Mouse (Mus musculus): Measurements from ENCODE around the gene Dlgap4.

DNA sequence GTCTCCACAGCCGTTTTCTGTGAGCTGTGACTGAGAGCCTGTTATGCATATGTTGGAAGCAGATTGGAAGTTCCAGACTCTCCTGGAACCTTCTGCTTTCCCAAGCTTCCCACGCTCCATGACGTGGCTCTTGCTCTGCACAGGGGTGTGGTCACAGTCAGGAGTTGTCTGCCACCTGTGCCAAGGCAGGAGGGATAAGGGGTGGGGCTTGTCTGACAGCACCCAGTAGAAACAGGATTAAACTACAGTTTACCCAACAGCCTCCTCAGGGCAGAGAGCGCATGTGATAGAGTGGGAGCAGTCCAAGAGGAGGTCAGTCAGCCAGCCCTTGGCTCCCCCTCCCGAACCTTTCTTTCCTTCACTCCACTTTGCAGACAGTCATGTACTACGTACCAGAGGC is 118.6 kb downstream of the Dlgap4 start:
- no peak for TF ChIP-seq POLR2A (IDR thresholded peaks at IDR 0.05; ENCODE audit: low read depth, low read length)
- no peak for TF ChIP-seq CTCF (IDR thresholded peaks at IDR 0.05; ENCODE audit: extremely low read depth, insufficient read length, insufficient replicate concordance, low read depth, low read length)

All from small intestine, adult 2 months (tissue).